Mouse (Mus musculus) midbrain, embryonic 14.5 days (tissue): ENCODE measurements around the gene Edaradd. TPM values are rescaled to one million over a fixed set of nuclear protein-coding genes. Genes with fewer than 3 reads are reported as not detected.

Experiments
- ATAC-seq: fragments of 200-750 bp; cut with Nextera tagmentation; 2 replicates; pipeline ENCODE4 v1.8.0; 2017; ENCODE audit warnings: moderate number of reproducible peaks, moderate library complexity; ENCODE audit not compliant: low FRiP score, low TSS enrichment
- DNase-seq: peaks from one replicate; pipeline ENCODE4 v3.0.0-alpha.2; 2015
- H3K27ac ChIP-seq: fragments of 300-500 bp; sonication (generic); replicated peaks from 2 replicates; pipeline ENCODE4 v1.5.1; 2014; ENCODE audit warnings: mild to moderate bottlenecking, low read depth, low read length, moderate library complexity
- H3K27me3 ChIP-seq: fragments of 300-500 bp; sonication (generic); 2 replicates; pipeline ENCODE4 v1.6.1; 2014; ENCODE audit warnings: low read length, control low read depth, mixed read lengths; ENCODE audit not compliant: control insufficient read depth, insufficient read depth
- H3K36me3 ChIP-seq: fragments of 300-500 bp; sonication (generic); 2 replicates; pipeline ENCODE4 v1.6.1; 2014; ENCODE audit warnings: low read length, control low read depth; ENCODE audit not compliant: control insufficient read depth, insufficient read depth
- H3K4me1 ChIP-seq: fragments of 300-500 bp; sonication (generic); 2 replicates; pipeline ENCODE4 v1.6.1; 2014; ENCODE audit warnings: mild to moderate bottlenecking, antibody characterized with exemption, low read length, control low read depth; ENCODE audit not compliant: control insufficient read depth, insufficient read depth
- H3K4me2 ChIP-seq: fragments of 300-500 bp; sonication (generic); 2 replicates; pipeline ENCODE4 v1.6.1; 2014; ENCODE audit warnings: mild to moderate bottlenecking, low read length, moderate library complexity
- H3K4me3 ChIP-seq: fragments of 300-500 bp; sonication (generic); replicated peaks from 2 replicates; pipeline ENCODE4 v1.5.1; 2014; ENCODE audit warnings: low read depth, low read length
- H3K9ac ChIP-seq: fragments of 300-500 bp; sonication (generic); replicated peaks from 2 replicates; pipeline ENCODE4 v1.6.1; 2014; ENCODE audit warnings: mild to moderate bottlenecking, low read length, moderate library complexity
- H3K9me3 ChIP-seq: fragments of 300-500 bp; sonication (generic); 2 replicates; pipeline ENCODE4 v1.6.1; 2016; ENCODE audit warnings: low read length, control low read depth, mixed read lengths; ENCODE audit not compliant: control insufficient read depth
- WGBS: fragments of 180-500 bp; shearing (Covaris S2); extraction: QIAGEN DNeasy Blood & Tissue Kit; methylation state at CpG from one replicate; pipeline ENCODE4 v1.1.7; 2014; 5-methylcytosine and 5-hydroxymethylcytosine counted together
- polyA plus RNA-seq: library from polyadenylated mRNA; unstranded; fragments of >200 nt; fragmentation: Nextera tagmentation; extraction: Ambion mirVana; gene quantifications from 2 replicates; pipeline ENCODE4 v1.2.1, GENCODE M21; 2014

The Edaradd gene
- polyA plus RNA-seq = 1.1 and 1.3 TPM in 2 replicates

DNA sequence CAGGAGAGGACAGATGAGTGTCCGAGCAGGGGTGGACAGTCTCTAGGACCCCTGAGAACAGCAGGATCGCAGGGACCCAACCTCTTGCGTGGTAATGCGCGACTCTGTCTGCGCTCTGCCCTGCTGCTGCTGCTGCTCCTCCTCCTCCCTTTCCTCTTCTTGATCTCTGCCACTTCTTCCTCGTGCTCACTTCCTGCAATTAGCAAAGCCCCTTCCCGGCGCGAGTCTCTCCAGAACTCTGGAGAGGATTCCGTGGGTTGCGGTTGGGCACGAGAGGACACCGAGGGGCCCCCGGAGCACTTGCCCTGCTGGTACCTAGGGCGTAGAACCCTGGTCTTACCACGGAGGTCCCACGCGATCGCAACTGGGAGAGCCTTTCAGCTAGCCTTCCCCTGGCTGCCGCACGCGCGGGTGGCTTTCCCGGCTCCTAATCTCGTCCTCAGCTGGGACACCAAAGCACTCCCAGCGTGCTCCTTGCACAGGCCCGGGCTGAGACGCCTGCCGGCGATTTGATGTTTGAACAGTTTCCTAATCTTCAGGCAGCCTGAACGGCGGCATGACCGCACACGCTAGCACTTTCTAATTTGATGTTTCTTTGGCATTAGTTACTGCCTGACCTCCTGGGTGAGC lies at the start of gene Edaradd:
Edaradd (minus strand) TSS at position 484 of the 630 bp plus-strand sequence.
- DNase-seq (peak; percentile 80), ATAC-seq (peak; percentile 74)
- peak within 1 kb of the TSS; percentile 54 for H3K4me3 ChIP-seq
- H3K27ac ChIP-seq = no peak within 1 kb of the TSS
- peak within 1 kb of the TSS; percentile 98 for H3K4me2 ChIP-seq
- WGBS = under 1% methylated on average over 35 of the region's 35 CpGs
- peaks cover 10% of the 10 kb centered on the region for H3K27me3 ChIP-seq
- H3K9ac ChIP-seq = peak within 1 kb of the TSS; percentile 55
- H3K4me1 ChIP-seq = no peaks in the 10 kb centered on the region
- no peaks in the 10 kb centered on the region for H3K36me3 ChIP-seq
- no peaks in the 10 kb centered on the region for H3K9me3 ChIP-seq

DNA sequence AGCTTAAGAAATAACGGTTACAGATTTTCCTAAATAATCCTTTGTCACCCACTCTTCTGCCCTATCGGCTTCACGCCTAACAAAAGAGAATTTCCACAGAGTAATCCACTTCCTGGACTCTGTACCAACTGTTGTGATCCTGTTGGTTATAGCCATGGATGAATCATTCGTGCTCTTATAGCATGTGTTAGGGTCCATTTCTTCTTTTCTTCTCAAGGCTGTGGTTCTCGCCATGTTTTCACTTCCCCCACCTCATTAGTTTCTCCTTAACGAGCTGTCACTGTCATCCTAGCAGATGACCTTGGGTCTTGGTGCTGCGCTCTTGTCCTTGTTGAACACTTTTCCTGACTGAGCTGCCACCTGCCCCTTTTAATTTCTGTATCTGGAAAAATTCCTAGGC lies 49.5 kb upstream of the Edaradd start:
- Histone ChIP-seq H3K27ac (no peak overlapping the region), H3K9ac (no peak overlapping the region), H3K27me3 (no peaks in the 10 kb centered on the region), H3K36me3 (no peaks in the 10 kb centered on the region), H3K4me1 (peaks cover 9% of the 10 kb centered on the region), H3K4me2 (no peak overlapping the region), H3K4me3 (no peak overlapping the region), H3K9me3 (no peaks in the 10 kb centered on the region)
- ATAC-seq (no peak), DNase-seq (no peak)
- 76% methylated on average over 7 of the region's 7 CpGs for WGBS

GRCm38 (mm10) chr13:12568597-12569469 lies 48.6 kb upstream of the Edaradd start:
- peaks cover 9% of the 10 kb centered on the region for H3K4me1 ChIP-seq
- H3K9ac ChIP-seq = no peak overlapping the region
- H3K36me3 ChIP-seq = no peaks in the 10 kb centered on the region
- DNase-seq (no peak), ATAC-seq (no peak)
- no peak overlapping the region for H3K4me3 ChIP-seq
- H3K27ac ChIP-seq = no peak overlapping the region
- WGBS = 68% methylated on average over 9 of the region's 9 CpGs
- H3K27me3 ChIP-seq = no peaks in the 10 kb centered on the region
- H3K4me2 ChIP-seq = no peak overlapping the region
- H3K9me3 ChIP-seq = no peaks in the 10 kb centered on the region

- H3K4me2 ChIP-seq = no peak overlapping the region
- ATAC-seq (no peak), DNase-seq (no peak)
- H3K27ac ChIP-seq = no peak overlapping the region
- H3K27me3 ChIP-seq = no peaks in the 10 kb centered on the region
- peaks cover 9% of the 10 kb centered on the region for H3K4me1 ChIP-seq
- H3K36me3 ChIP-seq = no peaks in the 10 kb centered on the region
- H3K9me3 ChIP-seq = no peaks in the 10 kb centered on the region
- no peak overlapping the region for H3K4me3 ChIP-seq
- H3K9ac ChIP-seq = no peak overlapping the region
- WGBS = 90% methylated on average over 1 of the region's 1 CpGs
Measured at GRCm38 (mm10) chr13:12567936-12568335, 47.7 kb upstream of the Edaradd start.

DNA sequence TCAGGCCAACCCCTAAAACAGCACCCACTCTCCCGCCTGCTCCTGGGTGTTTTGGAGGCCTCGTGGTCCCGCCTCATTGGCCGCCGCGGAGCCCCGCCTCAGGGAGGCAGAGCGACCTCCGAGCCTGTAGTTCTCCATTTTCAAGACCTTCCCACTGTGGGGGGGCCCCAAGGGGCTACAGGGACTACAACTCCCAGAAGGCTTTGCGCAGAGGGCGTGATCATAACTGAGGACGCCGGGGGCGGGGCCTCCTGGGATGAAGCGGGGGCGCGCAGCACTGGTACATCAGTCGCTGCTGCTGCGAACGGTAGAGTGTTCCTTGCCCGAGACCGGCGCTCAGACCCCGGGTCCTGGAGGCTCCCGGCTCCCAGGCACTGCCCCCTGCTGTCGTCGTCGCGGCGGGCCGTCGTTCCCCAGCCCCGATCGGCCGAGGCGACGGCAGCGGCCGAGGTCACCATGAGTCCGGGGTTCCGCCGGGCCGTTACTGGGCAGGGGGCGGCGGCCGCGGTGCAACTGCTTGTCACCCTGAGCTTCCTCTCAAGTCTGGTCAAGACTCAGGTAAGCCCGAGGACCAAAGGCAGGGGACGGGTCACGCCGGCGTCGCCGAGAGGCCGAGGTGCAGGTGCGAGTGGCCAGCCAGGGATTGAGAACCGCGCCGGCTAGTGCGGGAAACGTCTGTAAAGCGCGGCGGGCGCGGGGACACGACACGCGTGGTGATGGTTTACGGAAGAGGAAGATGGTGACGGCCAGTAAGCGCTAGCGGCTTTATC lies 45.6 kb upstream of the Edaradd start, which contains the start of gene Ero1lb:
Ero1lb (plus strand) TSS at position 254 of the 770 bp plus-strand sequence.
- Histone ChIP-seq H3K9me3 (no peaks in the 10 kb centered on the region), H3K36me3 (no peaks in the 10 kb centered on the region), H3K27me3 (no peaks in the 10 kb centered on the region), H3K4me1 (peaks cover 9% of the 10 kb centered on the region), H3K9ac (peak within 1 kb of the TSS; percentile 85), H3K27ac (peak within 1 kb of the TSS; percentile 60; the same call in 1 of the 2 replicates), H3K4me3 (peak within 1 kb of the TSS; percentile 77), H3K4me2 (peak within 1 kb of the TSS; percentile 72)
- DNase-seq = peak; percentile 100
- ATAC-seq = peak; percentile 99
- under 1% methylated on average over 73 of the region's 73 CpGs for WGBS

DNA sequence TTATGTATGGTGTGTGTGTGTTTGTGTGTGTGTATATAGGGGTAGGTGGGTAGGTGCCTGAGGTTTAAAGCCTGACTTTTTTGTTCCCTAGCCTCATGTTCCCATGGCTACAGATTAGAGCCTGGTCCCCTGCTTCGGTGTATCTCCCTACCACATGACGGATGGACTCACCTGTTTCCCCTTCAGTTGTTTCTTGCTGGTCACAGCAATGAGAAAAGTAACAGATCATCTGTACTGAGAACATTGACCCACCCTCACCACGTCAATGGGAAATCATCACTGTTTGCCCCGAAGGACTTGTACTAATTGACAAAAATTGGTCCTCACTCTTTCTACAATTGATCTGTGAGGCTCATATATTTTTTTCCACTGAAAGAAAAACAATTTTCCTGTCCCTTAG lies 42.0 kb upstream of the Edaradd start:
- H3K9ac ChIP-seq = no peak overlapping the region
- no peak for ATAC-seq
- no peak overlapping the region for H3K4me3 ChIP-seq
- no peaks in the 10 kb centered on the region for H3K27me3 ChIP-seq
- no peak for DNase-seq
- no peaks in the 10 kb centered on the region for H3K9me3 ChIP-seq
- peaks cover 9% of the 10 kb centered on the region for H3K4me1 ChIP-seq
- H3K27ac ChIP-seq = no peak overlapping the region
- no peak overlapping the region for H3K4me2 ChIP-seq
- H3K36me3 ChIP-seq = no peaks in the 10 kb centered on the region
- 88% methylated on average over 4 of the region's 4 CpGs for WGBS

GRCm38 (mm10) chr13:12561729-12562128 lies 41.5 kb upstream of the Edaradd start:
- Histone ChIP-seq H3K4me2 (no peak overlapping the region), H3K9me3 (no peaks in the 10 kb centered on the region), H3K36me3 (no peaks in the 10 kb centered on the region), H3K4me1 (peaks cover 4% of the 10 kb centered on the region), H3K27me3 (no peaks in the 10 kb centered on the region), H3K27ac (no peak overlapping the region), H3K4me3 (no peak overlapping the region), H3K9ac (no peak overlapping the region)
- ATAC-seq (no peak), DNase-seq (no peak)
- 76% methylated on average over 2 of the region's 2 CpGs for WGBS

- WGBS = 21% methylated on average over 6 of the region's 6 CpGs
- Histone ChIP-seq H3K36me3 (no peaks in the 10 kb centered on the region), H3K4me2 (no peak overlapping the region), H3K4me3 (no peak overlapping the region), H3K27me3 (no peaks in the 10 kb centered on the region), H3K4me1 (no peaks in the 10 kb centered on the region), H3K9ac (no peak overlapping the region), H3K27ac (no peak overlapping the region), H3K9me3 (no peaks in the 10 kb centered on the region)
- DNase-seq (no peak), ATAC-seq (no peak)
Measured at GRCm38 (mm10) chr13:12559462-12560120, 39.4 kb upstream of the Edaradd start.
